Mouse (Mus musculus): ENCODE results near the gene Pcbp3.
A peak's percentile ranks its signal among the peaks of the same experiment; 100 is the strongest.

Gene Pcbp3

DNA sequence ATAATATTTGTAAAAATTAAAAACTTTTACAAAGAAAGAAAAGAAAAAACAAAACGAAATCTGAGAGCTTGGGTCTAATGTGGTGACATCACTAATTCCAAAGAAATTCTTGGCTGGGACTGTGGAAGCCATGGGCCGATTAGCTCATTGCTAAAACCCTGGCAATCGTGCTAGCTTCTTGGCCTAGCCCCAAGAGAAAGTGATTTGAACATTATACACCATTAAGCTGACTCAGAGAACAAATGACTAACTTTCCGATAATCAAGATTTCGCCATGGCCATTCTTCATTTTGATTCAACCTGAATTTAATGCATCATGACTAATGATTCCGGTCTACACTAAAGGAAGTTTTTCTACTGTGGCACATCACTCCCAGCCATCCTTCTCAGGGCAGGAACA is 30.6 kb downstream of the Pcbp3 start:
- peak; percentile 92 for DNase-seq (ENCODE audit: low read depth)

GRCm38 (mm10) chr10:76924441-76924840 is 37.2 kb downstream of the Pcbp3 start:
- DNase-seq (ENCODE audit: low read depth): no peak

DNA sequence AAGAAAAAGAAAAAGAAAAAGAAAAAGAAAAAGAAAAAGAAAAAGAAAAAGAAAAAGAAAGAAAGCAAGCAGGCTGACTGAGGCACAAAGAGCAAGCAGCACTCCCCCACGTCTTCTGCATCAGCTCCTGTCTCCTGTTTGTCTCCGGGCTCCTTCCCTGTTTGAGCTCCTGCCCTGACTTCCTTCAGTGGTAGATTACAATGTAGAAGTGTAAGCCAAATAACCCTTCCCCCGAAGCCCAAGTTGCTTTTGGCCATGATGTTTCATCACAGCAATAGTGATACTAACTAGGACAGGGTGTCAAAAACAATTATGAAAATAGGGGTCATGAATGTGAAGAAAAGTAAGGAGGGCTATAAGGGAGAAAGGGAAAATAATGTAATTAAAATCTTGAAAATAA is 43.6 kb downstream of the Pcbp3 start:
- no peak for DNase-seq (ENCODE audit: low read depth)

DNA sequence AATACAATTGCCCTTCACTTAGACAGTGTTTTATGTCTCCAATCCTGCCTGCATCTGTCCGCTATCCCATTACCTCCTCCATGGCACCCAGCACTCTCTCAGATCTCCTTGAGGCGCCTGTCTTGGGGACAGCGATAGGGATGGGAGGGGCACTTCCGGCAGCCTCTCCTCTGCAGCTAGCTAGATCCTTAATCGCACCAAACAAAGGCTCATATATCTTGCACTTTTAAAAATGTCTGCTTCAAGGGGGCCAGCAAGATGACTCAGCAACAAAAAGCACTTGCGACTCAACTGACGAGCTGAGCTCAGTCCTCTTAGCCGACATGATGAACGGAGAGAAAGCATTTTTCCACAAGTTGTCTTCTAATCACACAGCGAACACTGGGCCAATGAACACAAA is 55.3 kb downstream of the Pcbp3 start:
- no peak for DNase-seq (ENCODE audit: low read depth)

DNA sequence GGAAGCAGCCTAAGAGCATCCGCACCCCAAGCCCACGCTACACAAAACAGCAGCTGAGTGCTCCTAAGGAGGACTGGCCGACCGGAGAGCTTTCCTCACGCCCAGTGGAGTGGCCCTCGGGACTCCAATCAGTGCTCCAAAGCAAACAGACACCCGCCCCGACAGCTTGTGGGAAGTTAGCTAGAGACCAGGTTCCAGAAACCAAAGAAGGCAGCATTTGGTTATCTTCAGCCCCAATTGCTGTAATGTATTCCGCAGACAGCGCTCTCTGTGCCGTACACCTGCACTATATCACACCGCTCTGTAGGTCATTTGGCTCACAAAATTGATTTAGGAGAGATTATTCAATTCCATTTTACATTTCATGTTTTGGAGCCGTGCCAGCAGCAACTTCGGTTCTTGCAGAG is 55.7 kb downstream of the Pcbp3 start:
- DNase-seq (ENCODE audit: low read depth): no peak

GRCm38 (mm10) chr10:76903694-76904093 is 58.0 kb downstream of the Pcbp3 start:
- no peak for DNase-seq (ENCODE audit: low read depth)

- peak; percentile 83 for DNase-seq (ENCODE audit: low read depth)
Measured at GRCm38 (mm10) chr10:76903099-76903498, 58.6 kb downstream of the Pcbp3 start.

DNA sequence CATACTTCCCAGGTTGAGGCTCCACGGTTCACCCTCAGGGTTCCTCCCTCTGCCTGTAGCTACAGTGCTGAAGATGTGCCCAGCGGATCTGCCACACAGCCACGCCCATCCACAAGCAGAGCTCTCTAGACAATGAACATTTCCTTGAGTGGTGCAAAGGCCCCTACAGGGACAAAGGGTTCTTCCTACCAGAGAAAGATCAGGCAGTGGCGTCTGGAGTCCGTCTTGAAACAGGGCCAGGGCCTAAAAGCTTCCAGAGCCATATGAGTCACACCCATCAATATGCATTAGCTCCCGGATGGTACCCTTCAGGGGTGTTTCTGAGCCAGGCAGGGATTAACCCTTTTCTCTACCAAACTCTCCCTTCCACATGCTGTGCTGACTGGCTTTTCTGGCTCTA is 59.1 kb downstream of the Pcbp3 start:
- DNase-seq (ENCODE audit: low read depth): peak; percentile 66

- DNase-seq (ENCODE audit: low read depth): no peak
Measured at GRCm38 (mm10) chr10:76898428-76898827, 63.3 kb downstream of the Pcbp3 start.

- DNase-seq (ENCODE audit: low read depth): no peak
Measured at GRCm38 (mm10) chr10:76891456-76891855, 70.2 kb downstream of the Pcbp3 start.

DNA sequence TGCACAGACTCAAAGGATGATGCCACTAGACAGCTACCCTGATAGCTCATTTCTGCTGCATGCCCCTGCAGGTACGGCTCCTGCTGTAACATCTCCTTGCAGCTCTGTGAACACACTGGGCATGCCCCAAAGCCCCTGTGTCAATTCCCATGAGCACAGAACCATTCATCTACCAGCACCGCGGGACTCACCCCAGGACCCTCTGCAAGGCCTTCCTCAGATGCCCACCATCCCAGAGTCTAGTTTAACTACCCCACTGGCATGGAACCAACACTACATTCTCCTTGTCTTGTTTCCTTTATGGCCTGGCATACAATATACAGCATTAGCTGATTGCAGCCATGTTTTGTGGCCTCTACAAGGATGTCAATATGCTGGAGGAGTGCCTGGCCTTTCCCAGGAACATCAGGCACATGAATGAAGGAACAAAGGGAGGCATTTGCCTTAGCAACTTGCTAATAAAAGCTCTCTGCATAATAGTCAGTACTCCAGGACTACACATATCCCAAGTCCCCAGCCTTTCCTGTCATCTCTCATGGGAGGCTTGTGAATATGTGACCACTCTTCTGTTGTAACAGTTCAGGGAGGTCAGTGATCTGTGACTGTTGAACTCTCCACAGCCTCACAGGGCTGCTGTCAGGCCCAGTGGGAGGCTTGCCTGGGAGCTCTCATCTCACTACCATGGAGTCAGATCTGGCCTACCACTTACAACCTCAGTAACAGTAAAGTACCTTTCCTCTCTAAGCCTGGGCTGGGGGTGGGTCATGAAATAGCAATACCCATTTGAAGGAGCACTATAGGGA is 78.0 kb downstream of the Pcbp3 start:
- DNase-seq (ENCODE audit: low read depth): no peak

DNA sequence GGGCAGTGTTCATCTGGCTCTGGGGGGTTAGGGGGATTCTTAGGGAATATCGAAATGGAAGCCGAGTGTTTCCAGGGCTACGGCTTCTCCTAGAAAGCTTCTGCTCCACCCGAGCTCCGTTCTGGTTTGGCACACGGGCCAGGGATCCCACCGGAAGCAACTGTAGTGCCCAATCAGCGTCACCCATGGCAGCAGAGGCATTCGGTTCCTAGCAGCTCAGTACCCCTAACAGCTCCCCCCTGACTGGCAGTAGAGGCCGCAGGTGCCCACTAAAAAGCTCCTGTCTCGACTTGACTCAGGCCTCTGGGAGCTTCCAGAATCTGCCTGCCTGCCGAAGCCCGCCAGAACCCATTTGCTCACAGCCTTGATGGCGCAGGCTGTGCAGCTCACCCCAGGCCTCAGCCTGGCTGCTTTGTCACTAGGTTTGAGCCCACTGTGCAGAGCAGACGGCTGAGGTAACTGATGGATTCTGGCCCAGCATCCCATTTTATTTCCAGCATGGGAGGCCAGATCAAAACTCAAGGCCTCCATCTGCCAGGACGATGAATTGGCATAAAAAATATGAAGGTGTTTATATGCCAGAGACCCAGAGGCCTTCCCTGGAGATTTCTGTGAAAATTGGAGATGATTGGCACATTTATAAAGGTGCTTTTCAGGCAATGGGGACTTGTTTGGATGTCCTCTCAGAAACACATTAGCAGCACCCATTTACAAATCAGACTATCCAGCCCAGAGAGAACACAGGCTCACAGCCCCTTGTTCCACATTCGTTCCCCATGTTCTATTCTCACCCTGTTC is 78.8 kb downstream of the Pcbp3 start:
- no peak for DNase-seq (ENCODE audit: low read depth)

GRCm38 (mm10) chr10:76881900-76882299 is 79.8 kb downstream of the Pcbp3 start:
- DNase-seq (ENCODE audit: low read depth): no peak

DNA sequence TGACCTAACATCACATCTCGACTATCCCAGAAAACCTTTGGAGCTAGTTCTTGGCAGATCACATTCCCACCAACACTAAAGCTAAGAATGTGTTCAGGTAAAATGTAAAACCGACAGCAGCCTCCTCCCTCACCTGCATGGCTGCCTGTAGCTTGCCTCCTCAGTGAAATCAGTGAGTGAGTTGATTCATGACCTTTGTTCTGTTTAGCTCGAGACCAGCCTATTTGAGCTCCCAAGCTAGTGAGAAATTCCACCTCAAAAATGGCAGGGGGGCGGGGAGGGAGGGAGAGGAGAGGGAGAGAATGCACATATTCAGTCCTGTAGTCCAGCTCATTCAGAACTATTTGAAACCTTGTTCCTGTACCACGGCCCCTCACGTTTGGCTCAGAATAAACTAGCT is 86.4 kb downstream of the Pcbp3 start:
- no peak for DNase-seq (ENCODE audit: low read depth)

DNA sequence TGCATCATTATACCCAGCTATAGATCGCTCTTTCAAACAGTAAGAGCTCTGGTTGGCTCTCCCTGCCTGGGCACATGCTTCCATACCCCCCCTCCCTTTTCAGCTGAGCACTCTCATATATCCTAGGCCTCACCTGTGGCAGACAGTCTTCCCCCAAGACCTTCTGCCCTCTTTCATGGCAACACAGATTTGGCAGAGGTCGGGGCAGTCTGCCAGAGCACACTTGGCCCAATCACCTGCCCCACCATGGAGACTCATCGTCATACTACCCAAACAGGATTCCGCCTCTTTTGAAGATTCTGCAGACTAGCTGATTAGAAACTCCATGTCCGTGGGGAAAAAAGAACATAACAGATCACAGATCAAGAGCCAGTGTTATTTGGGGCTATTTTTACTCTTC is 86.8 kb downstream of the Pcbp3 start:
- no peak for DNase-seq (ENCODE audit: low read depth)

DNA sequence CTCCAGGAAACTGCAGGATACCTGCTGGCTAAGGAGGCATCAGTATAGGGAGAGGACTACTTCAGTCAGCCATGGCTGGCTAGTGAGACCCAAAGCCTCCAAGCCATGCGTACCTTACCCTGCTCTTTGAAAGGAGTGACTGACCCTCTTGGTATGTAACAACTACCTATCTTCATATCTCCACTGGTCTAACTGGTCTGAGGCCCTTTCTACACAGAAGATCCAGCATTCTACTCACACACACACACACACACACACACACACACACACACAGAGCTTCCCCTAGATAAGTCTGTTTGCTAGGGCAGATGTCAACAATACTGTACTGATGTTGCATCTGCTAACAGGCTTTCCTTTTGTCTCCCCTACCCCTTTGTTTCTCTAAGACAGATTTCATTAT is 87.3 kb downstream of the Pcbp3 start:
- no peak for DNase-seq (ENCODE audit: low read depth)

DNA sequence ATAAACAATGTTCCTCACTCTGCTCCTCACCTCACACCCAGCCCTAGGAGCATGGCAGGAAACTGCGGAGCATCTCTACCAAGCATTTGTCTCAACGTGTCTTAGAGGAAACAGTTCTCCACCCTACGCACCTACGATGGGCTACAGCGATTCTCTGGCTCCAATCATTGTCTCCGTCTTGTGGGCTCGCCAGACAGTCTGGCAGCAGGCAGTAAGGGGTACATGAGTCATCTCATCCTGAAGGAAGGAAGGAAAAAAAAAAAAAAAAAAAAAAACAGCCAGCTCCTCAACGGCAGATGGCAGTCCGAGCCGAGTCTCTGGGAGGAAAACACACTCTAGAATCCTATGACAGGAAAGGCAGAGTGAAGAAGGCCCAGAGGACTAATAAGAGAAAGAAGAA is 87.7 kb downstream of the Pcbp3 start:
- DNase-seq (ENCODE audit: low read depth): peak; percentile 66

DNA sequence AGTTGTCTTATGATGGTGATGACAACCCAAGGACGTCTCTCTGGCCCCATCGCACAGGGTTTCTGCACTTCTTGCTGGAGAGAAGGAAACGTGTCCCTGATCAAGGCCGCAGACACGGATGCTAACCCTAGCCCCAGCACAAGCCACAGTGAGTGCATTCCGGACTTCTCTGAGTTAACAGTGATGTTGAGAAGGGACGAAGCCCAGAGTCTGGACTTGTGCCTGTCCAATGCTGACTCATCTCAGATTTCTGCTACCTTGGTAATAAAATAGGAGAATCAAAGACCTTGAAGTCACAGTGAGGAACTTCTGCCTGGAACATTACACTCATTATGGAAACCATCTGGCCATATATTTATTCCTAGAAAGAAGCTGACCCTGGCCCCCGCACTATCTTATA is 89.0 kb downstream of the Pcbp3 start:
- no peak for DNase-seq (ENCODE audit: low read depth)

DNA sequence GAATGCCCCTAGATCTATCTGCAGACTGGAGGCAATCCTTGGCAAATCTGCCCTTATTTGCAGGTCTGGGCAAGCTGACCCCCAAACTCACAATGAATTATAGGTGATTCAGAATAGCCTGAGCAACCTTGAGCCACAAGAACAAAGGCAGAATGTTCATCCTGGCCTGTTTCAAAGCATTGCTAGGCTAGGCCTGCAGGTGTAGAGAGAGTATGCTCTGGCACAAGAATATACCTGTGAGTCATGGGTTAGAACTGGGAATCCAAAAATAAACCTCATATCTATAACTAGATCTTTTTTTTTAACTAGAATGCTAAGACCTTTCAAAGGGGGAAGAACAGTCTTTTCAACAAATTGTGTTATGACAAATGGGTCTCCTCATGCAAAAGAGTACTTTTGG is 95.8 kb downstream of the Pcbp3 start:
- no peak for DNase-seq (ENCODE audit: low read depth)

- DNase-seq (ENCODE audit: low read depth): no peak
Measured at GRCm38 (mm10) chr10:76860998-76861397, 100.7 kb downstream of the Pcbp3 start.

- DNase-seq (ENCODE audit: low read depth): no peak
Measured at GRCm38 (mm10) chr10:76859355-76860127, 102.1 kb downstream of the Pcbp3 start.

- no peak for DNase-seq (ENCODE audit: low read depth)
Measured at GRCm38 (mm10) chr10:76857879-76858278, 103.8 kb downstream of the Pcbp3 start.

DNA sequence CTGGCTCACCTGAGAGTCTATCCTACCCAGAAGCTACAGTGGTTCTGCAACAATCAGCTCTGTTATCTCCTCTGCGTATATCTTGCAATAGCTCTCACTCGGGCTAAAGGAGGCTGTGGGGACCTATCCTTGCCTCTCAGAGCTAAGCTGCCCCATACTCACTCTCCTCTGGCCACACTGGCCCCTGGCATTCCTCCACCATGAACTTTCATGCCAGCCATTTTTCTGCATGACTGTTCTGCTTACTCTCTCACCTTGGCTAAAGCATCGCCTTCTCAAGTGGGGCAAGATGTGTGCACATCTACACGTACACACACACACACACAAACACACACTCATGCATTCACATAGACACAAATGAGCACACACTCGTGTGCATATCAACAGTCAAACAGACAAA is 115.2 kb downstream of the Pcbp3 start:
- no peak for DNase-seq (ENCODE audit: low read depth)
